Mouse (Mus musculus): ENCODE data around the gene Pknox2. TPM values are rescaled to one million over a fixed set of nuclear protein-coding genes. Genes with fewer than 3 reads are reported as not detected.

Pknox2 gene
- total RNA-seq, 2 experiments from 2014 or later, result 51.8 to 54.2 TPM

GRCm38 (mm10) chr9:36916362-36916761 lies 230.8 kb downstream of the Pknox2 start:
- peak; percentile 85 for DNase-seq
- intact Hi-C loops (cut with DNase I), result loop anchor here (5.0 kb wide), 1 partner anchor 51 kb away; no protein-coding TSS in a partner anchor

GRCm38 (mm10) chr9:36905452-36905851 lies 241.8 kb downstream of the Pknox2 start:
- DNase-seq, result peak; percentile 62
- intact Hi-C loops (cut with DNase I), result no loop called here

- intact Hi-C loops (cut with DNase I), result loop anchor here (5.0 kb wide), 1 partner anchor 242 kb away; no protein-coding TSS in a partner anchor
- DNase-seq, result no peak
Observed at GRCm38 (mm10) chr9:36900464-36900863, 246.7 kb downstream of the Pknox2 start.

- DNase-seq, result no peak
- intact Hi-C loops (cut with DNase I), result loop anchor here (5.0 to 10.0 kb wide), 2 partner anchors 334 to 426 kb away; no protein-coding TSS in a partner anchor
Observed at GRCm38 (mm10) chr9:36898560-36898959, 248.6 kb downstream of the Pknox2 start.

GRCm38 (mm10) chr9:36895009-36895693 lies 252.1 kb downstream of the Pknox2 start:
- intact Hi-C loops (cut with DNase I), result loop anchor here (5.0 to 10.0 kb wide), 2 partner anchors 337 to 430 kb away; no protein-coding TSS in a partner anchor
- peak; percentile 70 for DNase-seq

- no peak for DNase-seq
- intact Hi-C loops (cut with DNase I), result loop anchor here (5.0 to 10.0 kb wide), 2 partner anchors 73 to 431 kb away; no protein-coding TSS in a partner anchor
Observed at GRCm38 (mm10) chr9:36894242-36894641, 253.0 kb downstream of the Pknox2 start.

GRCm38 (mm10) chr9:36893413-36893990 lies 253.7 kb downstream of the Pknox2 start:
- no peak for DNase-seq
- intact Hi-C loops (cut with DNase I), result loop anchor here (5.0 to 10.0 kb wide), 2 partner anchors 74 to 431 kb away; no protein-coding TSS in a partner anchor

GRCm38 (mm10) chr9:36890552-36890951 lies 256.7 kb downstream of the Pknox2 start:
- DNase-seq, result peak; percentile 59
- intact Hi-C loops (cut with DNase I), result loop anchor here (5.0 to 10.0 kb wide), 2 partner anchors 77 to 434 kb away; no protein-coding TSS in a partner anchor

GRCm38 (mm10) chr9:36885237-36885636 lies 262.0 kb downstream of the Pknox2 start:
- no peak for DNase-seq
- intact Hi-C loops (cut with DNase I), result loop anchor here (5.0 kb wide), 1 partner anchor 457 kb away; no protein-coding TSS in a partner anchor

- no peak for DNase-seq
- intact Hi-C loops (cut with DNase I), result no loop called here
Observed at GRCm38 (mm10) chr9:36883569-36883968, 263.6 kb downstream of the Pknox2 start.

GRCm38 (mm10) chr9:36882034-36882745 lies 265.0 kb downstream of the Pknox2 start:
- no peak for DNase-seq
- intact Hi-C loops (cut with DNase I), result no loop called here

GRCm38 (mm10) chr9:36881615-36882014 lies 265.6 kb downstream of the Pknox2 start:
- no peak for DNase-seq
- intact Hi-C loops (cut with DNase I), result no loop called here

- intact Hi-C loops (cut with DNase I), result loop anchor here (10.0 kb wide), 1 partner anchor 142 kb away; no protein-coding TSS in a partner anchor
- no peak for DNase-seq
Observed at GRCm38 (mm10) chr9:36876787-36877186, 270.4 kb downstream of the Pknox2 start.

- no peak for DNase-seq
- intact Hi-C loops (cut with DNase I), result loop anchor here (10.0 kb wide), 1 partner anchor 142 kb away; no protein-coding TSS in a partner anchor
Observed at GRCm38 (mm10) chr9:36876313-36876712, 270.9 kb downstream of the Pknox2 start.

- no peak for DNase-seq
- intact Hi-C loops (cut with DNase I), result loop anchor here (10.0 kb wide), 1 partner anchor 139 kb away; no protein-coding TSS in a partner anchor
Observed at GRCm38 (mm10) chr9:36873796-36874195, 273.4 kb downstream of the Pknox2 start.

GRCm38 (mm10) chr9:36870263-36870662 lies 276.9 kb downstream of the Pknox2 start:
- DNase-seq, result no peak
- intact Hi-C loops (cut with DNase I), result loop anchor here (10.0 kb wide), 1 partner anchor 135 kb away; no protein-coding TSS in a partner anchor

GRCm38 (mm10) chr9:36868662-36869061 lies 278.5 kb downstream of the Pknox2 start:
- intact Hi-C loops (cut with DNase I), result loop anchor here (10.0 kb wide), 1 partner anchor 84 kb away; no protein-coding TSS in a partner anchor
- no peak for DNase-seq

GRCm38 (mm10) chr9:36864862-36865813 lies 282.1 kb downstream of the Pknox2 start:
- no peak for DNase-seq
- intact Hi-C loops (cut with DNase I), result loop anchor here (10.0 kb wide), 1 partner anchor 80 kb away; no protein-coding TSS in a partner anchor

GRCm38 (mm10) chr9:36863694-36864093 lies 283.5 kb downstream of the Pknox2 start:
- intact Hi-C loops (cut with DNase I), result loop anchor here (10.0 kb wide), 1 partner anchor 79 kb away; no protein-coding TSS in a partner anchor
- no peak for DNase-seq
